Mouse (Mus musculus) stomach, postnatal 0 days (tissue): Measurements from ENCODE around the gene Bri3.

Experiments
- CTCF ChIP-seq: IDR thresholded peaks from 2 replicates; pipeline ENCODE4 v1.5.1; 2016; ENCODE audit warnings: antibody characterized with exemption, low read depth, mild to moderate bottlenecking, moderate library complexity
- EP300 ChIP-seq: optimal IDR thresholded peaks from 2 replicates; pipeline ENCODE3; 2016; ENCODE audit warnings: antibody characterized with exemption

DNA sequence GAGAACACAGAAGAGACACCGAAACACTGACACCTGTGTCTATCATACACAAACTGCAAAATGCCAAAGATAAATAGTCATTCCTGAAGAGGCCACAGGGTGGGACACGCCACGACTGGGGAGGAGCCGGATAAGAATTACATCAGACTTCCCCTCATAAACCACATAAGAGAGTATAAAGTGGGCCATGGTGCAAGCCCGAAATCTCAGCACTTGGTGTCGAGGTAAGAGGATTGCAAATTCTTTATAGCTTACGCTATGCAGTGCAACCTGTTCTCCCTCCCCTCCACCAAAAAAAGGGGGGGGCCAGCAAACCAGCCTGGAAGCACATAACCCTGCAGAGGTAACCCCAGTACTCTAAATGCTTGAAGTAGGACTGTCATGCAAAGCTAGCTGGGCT, 50.7 kb downstream of the Bri3 start:
- no peak for TF ChIP-seq CTCF
- TF ChIP-seq EP300: no peak
